Mouse (Mus musculus): ENCODE results near the gene Cpvl. TPM values are rescaled to one million over a fixed set of nuclear protein-coding genes. Genes with fewer than 3 reads are reported as not detected.

Gene Cpvl
- polyA plus RNA-seq, 1 experiment from 2014 or later = 0.16 TPM

DNA sequence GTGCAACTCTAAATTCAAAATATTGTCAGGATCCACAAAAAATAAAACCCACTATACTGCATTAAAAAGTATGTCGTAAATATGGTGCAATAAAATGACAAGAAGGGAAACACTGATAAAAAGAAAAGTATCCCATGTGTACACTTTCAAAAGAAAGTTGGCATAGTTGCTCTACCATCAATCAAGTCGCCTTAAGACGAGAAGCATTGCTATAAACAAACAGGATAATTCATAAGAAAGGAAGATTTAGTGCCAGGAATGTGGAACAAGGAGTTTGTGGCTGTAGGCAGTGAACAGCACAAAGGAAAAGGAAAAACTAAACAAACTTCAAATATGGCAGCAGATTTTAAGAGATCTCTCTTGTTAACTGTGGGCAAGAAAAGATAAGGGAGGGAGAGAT, 84.7 kb downstream of the Cpvl start:
- 46% methylated on average over 3 of the region's 3 CpGs for WGBS
- Histone ChIP-seq H3K27ac (ENCODE audit: low read depth) (no peak overlapping the region), H3K4me3 (ENCODE audit: low read depth, low read length) (no peak overlapping the region), H3K9me3 (ENCODE audit: low read depth, low read length) (no peaks in the 10 kb centered on the region), H3K36me3 (ENCODE audit: insufficient read depth) (no peaks in the 10 kb centered on the region), H3K4me2 (no peak overlapping the region), H3K4me1 (ENCODE audit: insufficient read depth) (no peaks in the 10 kb centered on the region), H3K9ac (no peak overlapping the region), H3K27me3 (ENCODE audit: insufficient read depth, low read length) (no peaks in the 10 kb centered on the region)
- no peak for TF ChIP-seq CTCF (IDR thresholded peaks at IDR 0.05; ENCODE audit: low read depth)
- ATAC-seq (ENCODE audit: insufficient read depth) = no peak
- DNase-seq = peak; percentile 58

DNA sequence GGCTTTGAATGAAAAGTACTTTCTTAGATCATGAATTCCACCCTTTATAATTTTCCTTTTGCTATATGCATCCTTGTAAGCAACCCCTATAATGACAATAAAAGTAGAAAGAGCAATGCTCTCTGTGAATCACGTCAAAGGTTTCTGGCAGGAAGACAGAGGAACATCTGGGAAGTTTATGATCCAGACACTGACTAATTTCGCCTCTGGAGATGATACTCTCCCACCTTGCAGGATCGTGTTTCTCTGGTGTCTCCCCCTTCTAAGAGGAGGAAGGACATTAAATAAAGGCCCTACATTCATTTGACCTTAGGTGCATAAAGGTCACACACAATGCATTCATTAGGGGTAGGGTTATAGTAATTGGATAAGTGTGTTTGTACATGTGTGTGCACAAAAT, 87.4 kb downstream of the Cpvl start:
- no peak for ATAC-seq (ENCODE audit: insufficient read depth)
- H3K36me3 ChIP-seq (ENCODE audit: insufficient read depth) = no peaks in the 10 kb centered on the region
- no peak for DNase-seq
- H3K4me1 ChIP-seq (ENCODE audit: insufficient read depth) = no peaks in the 10 kb centered on the region
- no peak overlapping the region for H3K9ac ChIP-seq
- no peak for TF ChIP-seq CTCF (IDR thresholded peaks at IDR 0.05; ENCODE audit: low read depth)
- H3K27ac ChIP-seq (ENCODE audit: low read depth) = no peak overlapping the region
- 52% methylated on average over 3 of the region's 3 CpGs for WGBS
- no peak overlapping the region for H3K4me2 ChIP-seq
- H3K9me3 ChIP-seq (ENCODE audit: low read depth, low read length) = no peaks in the 10 kb centered on the region
- H3K27me3 ChIP-seq (ENCODE audit: insufficient read depth, low read length) = no peaks in the 10 kb centered on the region
- H3K4me3 ChIP-seq (ENCODE audit: low read depth, low read length) = no peak overlapping the region

DNA sequence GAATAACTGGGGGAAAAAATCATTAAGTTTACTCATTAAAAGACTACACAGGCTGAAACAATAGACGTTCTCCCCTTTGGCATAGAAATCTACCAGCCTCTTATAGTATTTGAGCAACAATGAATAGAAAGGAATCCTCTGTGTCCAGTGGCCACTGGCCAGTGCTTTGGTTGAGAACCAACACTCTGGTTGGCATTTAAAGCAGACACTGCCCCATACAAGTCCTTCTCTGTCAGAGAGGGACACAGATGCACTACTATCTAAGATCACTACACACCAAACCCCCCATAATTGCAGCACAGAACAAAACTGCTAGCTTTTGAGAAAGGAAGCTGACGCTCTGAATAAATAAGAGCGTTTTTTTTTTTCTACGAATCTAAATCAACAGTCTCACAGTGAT, 93.5 kb downstream of the Cpvl start:
- WGBS = 62% methylated on average over 4 of the region's 4 CpGs
- H3K27ac ChIP-seq (ENCODE audit: low read depth) = no peak overlapping the region
- no peak overlapping the region for H3K4me2 ChIP-seq
- DNase-seq (no peak), ATAC-seq (ENCODE audit: insufficient read depth) (no peak)
- 0 out of 2 replicates have a peak, but pooled peaks cover 5% of the 10 kb centered on the region for H3K4me1 ChIP-seq (ENCODE audit: insufficient read depth)
- no peak for TF ChIP-seq CTCF (IDR thresholded peaks at IDR 0.05; ENCODE audit: low read depth)
- no peak overlapping the region for H3K4me3 ChIP-seq (ENCODE audit: low read depth, low read length)
- no peaks in the 10 kb centered on the region for H3K36me3 ChIP-seq (ENCODE audit: insufficient read depth)
- H3K27me3 ChIP-seq (ENCODE audit: insufficient read depth, low read length) = no peaks in the 10 kb centered on the region
- no peaks in the 10 kb centered on the region for H3K9me3 ChIP-seq (ENCODE audit: low read depth, low read length)
- H3K9ac ChIP-seq = no peak overlapping the region

DNA sequence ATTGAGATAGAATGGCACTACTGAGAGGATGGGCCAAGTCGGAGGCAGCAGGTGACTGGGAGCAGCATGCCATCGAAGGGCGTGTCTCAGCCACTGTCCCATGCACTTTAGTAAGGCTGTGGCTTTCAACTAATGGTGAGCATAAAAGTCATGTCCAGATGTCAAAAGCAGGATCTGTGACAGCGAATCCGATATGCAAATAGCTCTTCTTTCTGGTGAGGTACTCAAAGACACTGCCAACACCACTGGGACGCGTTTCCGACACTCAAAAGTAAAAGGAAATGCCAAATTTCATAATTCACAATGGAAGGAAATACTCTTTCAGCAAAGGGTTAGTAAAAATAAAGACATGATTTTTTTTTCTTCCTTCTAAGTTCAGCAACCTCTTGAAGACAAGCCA, 94.0 kb downstream of the Cpvl start:
- no peaks in the 10 kb centered on the region for H3K9me3 ChIP-seq (ENCODE audit: low read depth, low read length)
- no peak overlapping the region for H3K9ac ChIP-seq
- H3K4me2 ChIP-seq = no peak overlapping the region
- no peaks in the 10 kb centered on the region for H3K36me3 ChIP-seq (ENCODE audit: insufficient read depth)
- no peak for TF ChIP-seq CTCF (IDR thresholded peaks at IDR 0.05; ENCODE audit: low read depth)
- ATAC-seq (ENCODE audit: insufficient read depth) (no peak), DNase-seq (peak; percentile 45)
- WGBS = 77% methylated on average over 8 of the region's 8 CpGs
- H3K4me3 ChIP-seq (ENCODE audit: low read depth, low read length) = no peak overlapping the region
- 0 out of 2 replicates have a peak, but pooled peaks cover 5% of the 10 kb centered on the region for H3K4me1 ChIP-seq (ENCODE audit: insufficient read depth)
- H3K27me3 ChIP-seq (ENCODE audit: insufficient read depth, low read length) = no peaks in the 10 kb centered on the region
- H3K27ac ChIP-seq (ENCODE audit: low read depth) = no peak overlapping the region

DNA sequence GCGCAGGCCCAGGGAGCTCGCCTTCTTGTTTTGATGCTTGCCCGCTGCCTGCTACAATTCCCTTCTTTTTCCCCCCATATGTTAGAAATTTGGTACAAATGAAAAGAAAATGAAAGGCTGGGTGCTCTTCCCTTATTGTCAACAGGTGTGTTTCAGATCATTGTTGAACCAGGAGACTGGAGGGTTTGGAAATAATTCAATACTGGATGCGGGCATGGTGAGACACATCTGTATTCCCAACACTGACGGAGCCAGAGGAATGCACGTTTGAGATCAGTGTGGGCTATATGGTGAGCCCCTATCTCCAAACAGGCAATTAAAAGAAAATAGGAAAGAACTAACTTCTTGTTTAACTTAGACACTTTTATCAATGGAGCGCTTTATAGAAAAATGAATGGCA, 95.1 kb downstream of the Cpvl start:
- DNase-seq (no peak), ATAC-seq (ENCODE audit: insufficient read depth) (no peak)
- Histone ChIP-seq H3K27me3 (ENCODE audit: insufficient read depth, low read length) (no peaks in the 10 kb centered on the region), H3K9me3 (ENCODE audit: low read depth, low read length) (no peaks in the 10 kb centered on the region), H3K27ac (ENCODE audit: low read depth) (no peak overlapping the region), H3K9ac (no peak overlapping the region), H3K4me3 (ENCODE audit: low read depth, low read length) (no peak overlapping the region), H3K4me2 (no peak overlapping the region), H3K36me3 (ENCODE audit: insufficient read depth) (no peaks in the 10 kb centered on the region), H3K4me1 (ENCODE audit: insufficient read depth) (0 out of 2 replicates have a peak, but pooled peaks cover 5% of the 10 kb centered on the region)
- TF ChIP-seq CTCF (IDR thresholded peaks at IDR 0.05; ENCODE audit: low read depth) = no peak
- 67% methylated on average over 7 of the region's 7 CpGs for WGBS

DNA sequence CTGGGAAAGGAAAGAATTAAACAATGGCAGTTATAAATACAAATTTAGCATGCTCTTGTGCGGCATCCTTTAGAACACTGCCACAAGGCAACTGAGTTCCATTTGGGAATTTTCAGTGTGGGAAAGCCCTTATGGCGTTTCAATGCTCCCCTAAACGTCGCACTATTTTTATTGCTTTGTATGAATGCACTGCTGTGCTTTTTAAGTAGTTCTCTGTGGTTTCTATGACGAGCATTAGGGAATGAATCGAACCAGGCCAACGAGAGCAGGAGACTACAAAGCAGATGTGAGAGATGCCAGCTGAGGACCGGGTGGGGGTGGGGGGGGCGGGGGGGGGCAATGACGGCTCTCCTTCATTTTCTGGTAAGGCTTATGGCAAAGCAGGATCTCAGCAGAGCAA, 96.8 kb downstream of the Cpvl start:
- H3K36me3 ChIP-seq (ENCODE audit: insufficient read depth) = no peaks in the 10 kb centered on the region
- DNase-seq (no peak), ATAC-seq (ENCODE audit: insufficient read depth) (no peak)
- no peaks in the 10 kb centered on the region for H3K9me3 ChIP-seq (ENCODE audit: low read depth, low read length)
- no peaks in the 10 kb centered on the region for H3K27me3 ChIP-seq (ENCODE audit: insufficient read depth, low read length)
- TF ChIP-seq CTCF (IDR thresholded peaks at IDR 0.05; ENCODE audit: low read depth) = no peak
- H3K4me1 ChIP-seq (ENCODE audit: insufficient read depth) = 0 out of 2 replicates have a peak, but pooled peaks cover 5% of the 10 kb centered on the region
- H3K4me3 ChIP-seq (ENCODE audit: low read depth, low read length) = no peak overlapping the region
- H3K4me2 ChIP-seq = no peak overlapping the region
- H3K9ac ChIP-seq = no peak overlapping the region
- H3K27ac ChIP-seq (ENCODE audit: low read depth) = no peak overlapping the region
- WGBS = 44% methylated on average over 10 of the region's 10 CpGs

DNA sequence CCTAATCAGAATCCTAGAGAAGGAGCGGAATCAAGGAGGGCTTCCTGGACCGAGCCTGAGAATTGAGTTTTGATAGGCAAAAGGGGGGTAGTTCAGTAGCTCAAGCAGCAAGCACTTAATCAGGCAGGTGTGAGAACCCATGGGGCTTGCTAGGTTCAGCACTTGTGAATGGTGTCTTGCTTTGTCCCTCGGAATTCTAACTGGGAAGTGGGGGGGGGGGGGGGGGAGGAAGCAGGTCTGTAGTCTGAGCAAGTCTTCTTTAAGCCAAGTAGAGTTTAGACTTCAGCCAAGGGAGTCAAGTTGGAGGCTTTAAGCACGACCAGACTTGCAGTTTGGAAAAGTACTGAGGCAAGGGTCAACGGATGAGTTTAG, 97.2 kb downstream of the Cpvl start:
- no peak for TF ChIP-seq CTCF (IDR thresholded peaks at IDR 0.05; ENCODE audit: low read depth)
- ATAC-seq (ENCODE audit: insufficient read depth) (no peak), DNase-seq (no peak)
- Histone ChIP-seq H3K4me1 (ENCODE audit: insufficient read depth) (0 out of 2 replicates have a peak, but pooled peaks cover 5% of the 10 kb centered on the region), H3K4me2 (peak overlapping the region; percentile 43), H3K4me3 (ENCODE audit: low read depth, low read length) (no peak overlapping the region), H3K36me3 (ENCODE audit: insufficient read depth) (no peaks in the 10 kb centered on the region), H3K27ac (ENCODE audit: low read depth) (peak overlapping the region; percentile 26; the same call in 1 of the 2 replicates), H3K27me3 (ENCODE audit: insufficient read depth, low read length) (no peaks in the 10 kb centered on the region), H3K9me3 (ENCODE audit: low read depth, low read length) (no peaks in the 10 kb centered on the region), H3K9ac (no peak overlapping the region)
- WGBS = 35% methylated on average over 5 of the region's 5 CpGs

All from lung, embryonic 14.5 days (tissue).